Mouse (Mus musculus) forebrain, postnatal 0 days (tissue): Measurements from ENCODE around the gene Foxn2. TPM values are rescaled to one million over a fixed set of nuclear protein-coding genes. Genes with fewer than 3 reads are reported as not detected.

Experiments used
- ATAC-seq: fragments of 200-750 bp; cut with Nextera tagmentation; 2 replicates; pipeline ENCODE4 v1.8.0; 2017; ENCODE audit warnings: mild to moderate bottlenecking, moderate library complexity
- DNase-seq: peaks from one replicate; pipeline ENCODE4 v3.0.0-alpha.2; 2015
- H3K27ac ChIP-seq: fragments of 300-500 bp; sonication (generic); 2 replicates; pipeline ENCODE4 v1.5.1; 2014; ENCODE audit warnings: low read depth, mild to moderate bottlenecking, antibody characterized with exemption, low read length, moderate library complexity, mixed read lengths
- H3K27me3 ChIP-seq: fragments of 300-500 bp; sonication (generic); 2 replicates; pipeline ENCODE4 v1.6.1; 2014; ENCODE audit warnings: mild to moderate bottlenecking, low read length, mixed read lengths; ENCODE audit not compliant: insufficient read depth
- H3K36me3 ChIP-seq: fragments of 300-500 bp; sonication (generic); 2 replicates; pipeline ENCODE4 v1.6.1; 2014; ENCODE audit warnings: mild to moderate bottlenecking, moderate library complexity; ENCODE audit not compliant: insufficient read depth
- H3K4me1 ChIP-seq: fragments of 300-500 bp; sonication (generic); 2 replicates; pipeline ENCODE4 v1.6.1; 2014; ENCODE audit warnings: antibody characterized with exemption; ENCODE audit not compliant: insufficient read depth
- H3K4me2 ChIP-seq: fragments of 300-500 bp; sonication (generic); 2 replicates; pipeline ENCODE4 v1.6.1; 2014; ENCODE audit warnings: low read depth, mild to moderate bottlenecking, moderate library complexity
- H3K4me3 ChIP-seq: fragments of 300-500 bp; sonication (generic); 2 replicates; pipeline ENCODE4 v1.5.1; 2014; ENCODE audit warnings: low read depth, low read length, mixed read lengths
- H3K9ac ChIP-seq: fragments of 300-500 bp; sonication (generic); 2 replicates; pipeline ENCODE4 v1.6.1; 2014; ENCODE audit warnings: mild to moderate bottlenecking
- H3K9me3 ChIP-seq: fragments of 300-500 bp; sonication (generic); 2 replicates; pipeline ENCODE4 v1.6.1; 2016; ENCODE audit warnings: low read length
- CTCF ChIP-seq: sonication (generic); IDR thresholded peaks from 2 replicates; pipeline ENCODE4 v1.5.1; 2016; ENCODE audit warnings: antibody characterized with exemption, control low read depth, low read depth
- WGBS: fragments of 180-500 bp; shearing (Covaris S2); extraction: QIAGEN DNeasy Blood & Tissue Kit; methylation state at CpG from one replicate; pipeline ENCODE4 v1.1.7; 2014; 5-methylcytosine and 5-hydroxymethylcytosine counted together
- polyA plus RNA-seq: library from polyadenylated mRNA; unstranded; fragments of >200 nt; fragmentation: Nextera tagmentation; extraction: Ambion mirVana; gene quantifications from 2 replicates; pipeline ENCODE4 v1.2.1, GENCODE M21; 2015
- total RNA-seq: library from RNA; depleted of rRNA; stranded (reverse); fragments of >200 nt; gene quantifications from 2 replicates; pipeline ENCODE4 v1.2.3, GENCODE M21; 2014

Foxn2 gene
- total and polyA plus RNA-seq, 2 experiments from 2014 or later: 5.0 to 11.2 TPM

- no peaks in the 10 kb centered on the region for H3K4me1 ChIP-seq
- no peak for TF ChIP-seq CTCF
- no peaks in the 10 kb centered on the region for H3K9me3 ChIP-seq
- no peaks in the 10 kb centered on the region for H3K36me3 ChIP-seq
- H3K27ac ChIP-seq: no peak overlapping the region
- H3K4me3 ChIP-seq: peak overlapping the region; percentile 4; the same call in 1 of the 2 replicates
- no peaks in the 10 kb centered on the region; the same call in 1 of the 2 replicates for H3K27me3 ChIP-seq
- no peak overlapping the region for H3K9ac ChIP-seq
- DNase-seq: peak; percentile 33
- H3K4me2 ChIP-seq: peak overlapping the region; percentile 33; the same call in 1 of the 2 replicates
- ATAC-seq: peak; percentile 40; the same call in 1 of the 2 replicates
- 2% methylated on average over 6 of the region's 6 CpGs for WGBS
Observed at GRCm38 (mm10) chr17:88404471-88404870, 36.0 kb upstream of the Foxn2 start.

GRCm38 (mm10) chr17:88405076-88405475 is 35.4 kb upstream of the Foxn2 start:
- H3K9me3 ChIP-seq: no peaks in the 10 kb centered on the region
- ATAC-seq: no peak
- H3K27ac ChIP-seq: no peak overlapping the region
- no peaks in the 10 kb centered on the region; the same call in 1 of the 2 replicates for H3K27me3 ChIP-seq
- TF ChIP-seq CTCF: no peak
- H3K4me2 ChIP-seq: peak overlapping the region; percentile 33; the same call in 1 of the 2 replicates
- H3K36me3 ChIP-seq: no peaks in the 10 kb centered on the region
- 27% methylated on average over 19 of the region's 19 CpGs for WGBS
- no peaks in the 10 kb centered on the region for H3K4me1 ChIP-seq
- no peak overlapping the region for H3K9ac ChIP-seq
- DNase-seq: no peak
- peak overlapping the region; percentile 4; the same call in 1 of the 2 replicates for H3K4me3 ChIP-seq

- Histone ChIP-seq H3K36me3 (no peaks in the 10 kb centered on the region), H3K9me3 (no peaks in the 10 kb centered on the region), H3K27ac (no peak overlapping the region), H3K4me3 (no peak overlapping the region), H3K4me2 (no peak overlapping the region), H3K4me1 (no peaks in the 10 kb centered on the region), H3K27me3 (no peaks in the 10 kb centered on the region; the same call in 1 of the 2 replicates), H3K9ac (no peak overlapping the region)
- ATAC-seq (no peak), DNase-seq (no peak)
- TF ChIP-seq CTCF: no peak
- WGBS: 89% methylated on average over 3 of the region's 3 CpGs
Observed at GRCm38 (mm10) chr17:88409706-88410105, 30.8 kb upstream of the Foxn2 start.

- no peak for TF ChIP-seq CTCF
- no peak for ATAC-seq
- 94% methylated on average over 1 of the region's 1 CpGs for WGBS
Observed at GRCm38 (mm10) chr17:88413155-88413836, 27.2 kb upstream of the Foxn2 start.

GRCm38 (mm10) chr17:88420426-88420825 is 20.1 kb upstream of the Foxn2 start:
- no peak for ATAC-seq
- 88% methylated on average over 4 of the region's 4 CpGs for WGBS

More at GRCm38 (mm10) chr17:88413155-88413836, 27.2 kb upstream of the Foxn2 start:
- no peaks in the 10 kb centered on the region for H3K4me1 ChIP-seq
- no peak overlapping the region for H3K4me2 ChIP-seq
- no peak for DNase-seq
- H3K9me3 ChIP-seq: no peaks in the 10 kb centered on the region
- no peak overlapping the region for H3K9ac ChIP-seq
- H3K36me3 ChIP-seq: no peaks in the 10 kb centered on the region
- no peak overlapping the region for H3K27ac ChIP-seq
- H3K4me3 ChIP-seq: no peak overlapping the region
- H3K27me3 ChIP-seq: no peaks in the 10 kb centered on the region

GRCm38 (mm10) chr17:88421246-88421645 is 19.3 kb upstream of the Foxn2 start:
- no peaks in the 10 kb centered on the region for H3K4me1 ChIP-seq
- no peak for TF ChIP-seq CTCF
- no peak for ATAC-seq

More at GRCm38 (mm10) chr17:88420426-88420825, 20.1 kb upstream of the Foxn2 start:
- Histone ChIP-seq H3K4me1 (no peaks in the 10 kb centered on the region), H3K4me3 (no peak overlapping the region), H3K9me3 (no peaks in the 10 kb centered on the region), H3K4me2 (no peak overlapping the region), H3K9ac (no peak overlapping the region), H3K27me3 (no peaks in the 10 kb centered on the region), H3K36me3 (no peaks in the 10 kb centered on the region), H3K27ac (no peak overlapping the region)
- no peak for TF ChIP-seq CTCF
- no peak for DNase-seq

GRCm38 (mm10) chr17:88430719-88431118 is 9.8 kb upstream of the Foxn2 start:
- H3K36me3 ChIP-seq: no peaks in the 10 kb centered on the region
- no peaks in the 10 kb centered on the region for H3K9me3 ChIP-seq
- ATAC-seq (no peak), DNase-seq (no peak)
- H3K4me2 ChIP-seq: no peak overlapping the region
- no peaks in the 10 kb centered on the region for H3K27me3 ChIP-seq
- no peak for TF ChIP-seq CTCF
- no peaks in the 10 kb centered on the region for H3K4me1 ChIP-seq
- 93% methylated on average over 2 of the region's 2 CpGs for WGBS
- H3K27ac ChIP-seq: no peak overlapping the region
- H3K4me3 ChIP-seq: no peak overlapping the region
- no peak overlapping the region for H3K9ac ChIP-seq

More at GRCm38 (mm10) chr17:88421246-88421645, 19.3 kb upstream of the Foxn2 start:
- no peak for DNase-seq
- 81% methylated on average over 6 of the region's 6 CpGs for WGBS
- Histone ChIP-seq H3K27me3 (no peaks in the 10 kb centered on the region), H3K36me3 (no peaks in the 10 kb centered on the region), H3K4me3 (no peak overlapping the region), H3K4me2 (no peak overlapping the region), H3K9me3 (no peaks in the 10 kb centered on the region), H3K27ac (no peak overlapping the region), H3K9ac (no peak overlapping the region)
